Mouse (Mus musculus): Measurements from ENCODE around the gene Shisal2a.
"Not testable (repeated sequence)": the region's sequence is repeated elsewhere in the genome, so short reads cannot be mapped to it uniquely, and the experiment has no call there.

Gene Shisal2a

DNA sequence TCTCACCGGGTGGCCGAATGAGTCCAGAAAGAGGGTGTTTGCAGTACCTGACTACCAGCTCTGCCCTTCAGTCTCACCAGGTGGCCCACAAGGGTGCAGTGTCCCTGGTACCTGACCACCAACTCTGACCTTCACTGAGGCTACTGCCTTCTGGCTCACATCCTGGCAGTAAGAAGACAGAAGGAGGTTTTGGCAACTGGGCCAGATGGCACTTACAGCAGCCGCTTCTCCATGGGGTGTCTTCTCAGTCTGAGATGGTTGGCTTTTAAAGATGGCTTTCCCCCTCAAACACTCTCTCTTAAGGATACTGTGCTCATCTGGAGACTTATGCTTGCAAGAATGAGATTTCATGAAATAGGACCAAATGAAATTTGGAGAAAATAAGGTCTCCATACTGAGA is 3.7 kb downstream of the Shisal2a start:
- no peak for DNase-seq (ENCODE audit: extremely low spot score, low read depth, low spot score)

DNA sequence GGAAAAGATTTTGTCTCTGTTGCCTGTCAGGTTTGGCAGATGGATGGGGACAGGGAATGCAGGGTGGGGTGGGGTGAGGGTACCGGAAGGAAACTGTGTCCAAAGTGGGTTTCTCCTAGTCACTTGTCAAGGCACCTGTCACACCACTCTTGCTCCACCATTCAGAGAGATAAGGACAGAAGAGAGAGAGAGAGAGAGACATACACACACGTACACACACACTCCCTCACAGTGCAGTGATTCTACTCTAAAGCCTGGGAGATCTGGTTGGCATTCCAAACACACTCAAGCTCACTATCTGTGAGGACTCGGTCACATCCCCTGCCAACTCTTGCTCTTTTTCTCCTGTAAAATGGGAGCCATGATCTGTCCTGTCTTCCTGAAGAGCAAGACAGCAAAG is 11.0 kb downstream of the Shisal2a start:
- no peak for DNase-seq (ENCODE audit: extremely low spot score, low read depth, low spot score)

DNA sequence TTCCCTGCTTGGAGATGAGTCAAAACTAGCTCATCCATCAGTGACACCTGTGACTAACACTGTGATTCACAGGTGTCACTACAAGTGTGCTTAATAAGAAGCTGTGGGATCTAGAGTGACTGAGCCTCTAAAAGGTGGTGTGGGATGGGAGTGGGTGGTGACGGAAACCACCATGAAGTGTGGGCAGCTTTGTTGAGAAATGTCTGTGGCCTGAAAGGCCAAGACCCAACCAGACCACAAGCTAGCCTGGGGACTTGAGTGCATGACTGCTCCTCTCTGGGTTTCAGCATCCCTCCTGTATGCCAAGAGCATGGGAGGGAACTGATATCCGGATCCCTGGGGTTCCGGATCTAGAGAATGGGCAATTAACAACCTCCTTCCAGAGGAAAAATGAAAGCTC is 11.7 kb downstream of the Shisal2a start:
- no peak for DNase-seq (ENCODE audit: extremely low spot score, low read depth, low spot score)

DNA sequence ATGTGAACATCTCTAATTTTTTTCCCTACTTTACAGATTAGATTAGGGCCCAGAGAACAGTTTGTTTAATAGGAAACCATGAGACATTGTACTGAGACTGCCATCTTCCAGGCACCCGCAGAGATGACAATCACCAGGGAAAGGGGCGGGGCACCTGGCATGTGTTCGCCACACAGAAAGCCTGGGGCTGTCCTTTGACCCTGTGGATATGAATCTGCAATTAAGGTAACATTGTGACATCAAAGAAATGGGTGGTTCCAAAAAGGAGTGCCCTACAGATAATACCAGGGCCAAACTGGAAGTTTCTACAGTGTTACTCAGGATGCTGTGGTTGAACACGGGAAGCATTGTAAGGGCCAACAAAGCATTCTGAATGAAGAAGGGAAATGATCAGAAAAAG is 12.7 kb downstream of the Shisal2a start:
- DNase-seq (ENCODE audit: extremely low spot score, low read depth, low spot score): no peak

DNA sequence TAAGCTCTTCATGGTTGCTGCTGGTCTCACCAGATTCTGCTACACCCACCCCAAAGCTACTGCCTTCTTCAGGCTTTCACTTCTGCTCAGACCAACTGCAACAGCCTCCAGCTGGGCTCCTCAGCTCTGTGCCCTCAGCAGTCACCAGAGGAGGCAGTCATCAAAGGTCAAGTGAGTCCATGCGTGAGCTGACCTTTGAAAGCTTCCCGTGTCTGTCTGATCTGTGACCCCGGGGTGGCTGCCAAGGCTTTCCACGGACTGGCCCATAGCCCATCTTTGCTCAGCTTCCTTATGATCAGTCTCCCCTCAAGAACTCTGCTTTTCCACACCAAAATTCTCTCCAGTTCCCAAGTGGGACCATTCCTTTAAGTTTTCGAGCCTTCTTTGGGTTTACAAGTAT is 13.9 kb downstream of the Shisal2a start:
- DNase-seq (ENCODE audit: extremely low spot score, low read depth, low spot score): no peak

DNA sequence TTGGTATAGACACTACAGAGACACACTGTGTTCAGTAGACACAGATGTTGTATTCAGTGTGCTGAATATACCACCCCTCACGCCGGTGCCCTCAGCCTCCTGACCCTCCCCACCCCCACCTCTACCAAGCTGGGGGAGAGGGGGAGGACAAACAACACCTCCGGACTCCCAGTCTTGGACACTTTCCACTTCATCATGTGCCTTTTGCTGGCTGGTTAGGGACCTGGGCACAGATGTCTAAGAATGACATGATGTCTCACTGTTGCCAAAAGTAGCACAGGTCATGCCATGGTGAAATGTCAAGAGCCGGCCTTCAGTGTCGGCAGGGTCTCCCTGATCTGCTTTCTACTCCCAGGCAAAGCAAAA is 19.1 kb downstream of the Shisal2a start:
- no peak for DNase-seq (ENCODE audit: extremely low spot score, low read depth, low spot score)

DNA sequence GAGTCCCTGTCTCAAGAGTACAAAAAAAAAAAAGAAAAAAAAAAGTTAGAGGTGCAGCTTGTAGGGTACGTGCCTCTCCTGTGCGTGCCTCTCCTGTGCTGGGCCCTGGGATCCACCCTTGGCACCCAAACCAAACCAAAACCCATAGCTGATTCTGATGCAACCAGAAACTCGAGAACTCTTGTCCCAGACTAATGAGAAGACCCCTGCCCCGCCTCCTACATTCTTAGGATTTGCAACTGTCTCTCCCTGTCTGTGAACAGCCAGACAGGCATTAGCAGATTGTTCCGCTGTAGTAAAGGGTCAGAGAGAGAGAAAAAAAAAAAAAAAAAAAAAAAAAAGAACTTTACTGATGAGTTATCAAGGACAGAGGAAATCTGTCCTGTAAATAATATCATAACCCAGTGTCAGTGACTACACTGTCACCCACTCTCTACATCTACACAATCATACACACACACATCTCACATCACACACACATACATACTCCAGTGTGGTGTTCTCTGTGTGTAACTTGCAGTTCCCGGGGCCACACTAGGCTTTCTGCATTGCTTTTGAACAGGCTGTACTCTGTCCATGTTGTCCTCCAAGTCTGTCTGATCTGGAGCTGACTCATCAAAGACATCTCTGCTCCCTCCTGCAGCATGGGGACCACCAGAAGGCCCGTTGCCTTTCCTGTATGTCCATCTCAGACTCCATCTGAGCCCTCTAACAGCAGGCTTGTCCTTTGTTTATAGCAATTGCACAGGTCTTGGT is 19.6 kb downstream of the Shisal2a start:
- no peak for DNase-seq (ENCODE audit: extremely low spot score, low read depth, low spot score)

DNA sequence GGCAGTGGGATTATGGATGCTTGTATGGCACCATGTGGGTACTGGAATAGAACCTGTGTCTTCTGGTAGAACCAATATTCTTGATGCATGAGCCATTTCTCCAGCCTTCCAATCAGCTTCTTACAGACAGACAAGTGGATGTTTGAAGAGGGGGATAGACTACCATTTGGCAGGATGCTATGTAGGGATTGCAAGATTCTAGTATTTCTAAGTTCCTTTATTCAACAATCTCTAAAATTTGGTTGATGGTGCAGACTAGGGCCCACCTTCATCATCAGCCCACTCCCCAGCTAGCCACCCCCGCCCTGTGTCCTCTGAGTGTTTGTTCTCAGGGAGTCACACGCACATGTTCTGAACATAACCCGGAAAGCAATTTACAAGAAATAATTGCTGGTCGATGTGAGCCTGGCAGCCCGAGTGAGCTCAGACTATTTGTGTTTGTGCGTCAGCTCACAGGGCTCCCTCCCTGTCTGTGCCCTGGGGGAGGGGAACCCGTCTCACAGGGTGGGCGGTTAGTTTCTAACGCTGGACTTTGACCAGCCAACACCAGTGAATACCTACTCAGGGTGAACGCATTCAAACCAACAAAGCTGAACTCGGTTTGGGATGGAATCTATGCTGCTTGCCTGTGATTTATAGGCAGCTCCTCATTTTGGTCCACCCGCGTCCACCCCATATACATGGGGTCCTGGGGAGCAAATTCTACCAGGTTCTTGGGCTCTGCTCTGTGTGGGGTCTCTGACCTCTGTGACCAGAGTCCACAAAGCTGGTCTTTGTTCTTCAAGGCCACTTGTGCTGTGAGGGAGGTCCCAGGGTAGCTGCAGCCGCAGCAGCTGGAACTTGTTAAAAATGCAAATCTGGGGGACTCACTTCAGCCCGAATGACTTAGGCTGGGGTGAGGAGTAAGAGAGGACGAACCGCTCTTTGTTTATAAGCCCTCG is 20.6 kb downstream of the Shisal2a start:
- DNase-seq (ENCODE audit: extremely low spot score, low read depth, low spot score): peak; percentile 98

DNA sequence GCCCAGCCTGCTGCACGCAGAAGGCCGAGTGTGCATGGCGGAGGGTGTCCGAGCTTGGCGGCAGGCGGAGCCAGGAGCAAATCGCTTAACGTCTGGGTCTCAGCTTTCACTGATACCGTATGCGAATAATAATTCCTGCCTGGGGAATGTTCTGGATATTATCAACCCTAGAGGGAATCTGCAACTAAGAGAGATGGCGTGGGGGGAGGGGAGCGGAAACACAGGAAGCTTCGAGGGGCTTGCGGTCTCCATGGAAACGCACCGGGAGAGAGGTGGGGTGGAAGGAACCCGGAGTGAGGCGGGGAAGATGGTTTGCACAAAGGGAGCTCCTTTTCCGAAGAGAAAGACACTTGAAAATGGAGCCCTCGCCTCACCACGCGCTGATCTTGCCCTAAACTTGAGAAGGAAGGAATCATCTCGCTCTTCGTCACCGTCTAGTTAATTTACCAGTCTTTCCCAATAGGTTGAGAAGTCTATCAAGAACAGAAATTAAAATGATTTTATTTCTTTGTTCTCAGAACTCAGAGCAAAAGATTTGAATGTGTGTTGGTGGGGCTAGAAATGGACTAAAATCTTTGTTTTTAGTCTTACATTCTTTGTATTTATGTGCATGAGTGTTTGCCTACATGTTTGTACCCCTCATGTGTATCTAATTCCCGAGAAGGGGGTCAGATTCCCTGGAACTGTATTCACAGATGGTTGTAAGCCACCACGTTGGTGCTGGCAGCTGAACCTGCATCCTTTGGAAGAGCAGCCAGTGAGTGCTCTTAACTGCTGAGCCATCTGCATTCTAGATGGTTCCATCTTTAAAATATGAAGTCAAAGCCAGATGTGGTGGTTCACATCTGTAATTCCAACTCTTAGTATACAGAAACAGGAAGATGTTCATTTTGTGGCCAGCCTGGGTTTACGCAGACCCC is 22.8 kb downstream of the Shisal2a start:
- no peak for DNase-seq (ENCODE audit: extremely low spot score, low read depth, low spot score)

DNA sequence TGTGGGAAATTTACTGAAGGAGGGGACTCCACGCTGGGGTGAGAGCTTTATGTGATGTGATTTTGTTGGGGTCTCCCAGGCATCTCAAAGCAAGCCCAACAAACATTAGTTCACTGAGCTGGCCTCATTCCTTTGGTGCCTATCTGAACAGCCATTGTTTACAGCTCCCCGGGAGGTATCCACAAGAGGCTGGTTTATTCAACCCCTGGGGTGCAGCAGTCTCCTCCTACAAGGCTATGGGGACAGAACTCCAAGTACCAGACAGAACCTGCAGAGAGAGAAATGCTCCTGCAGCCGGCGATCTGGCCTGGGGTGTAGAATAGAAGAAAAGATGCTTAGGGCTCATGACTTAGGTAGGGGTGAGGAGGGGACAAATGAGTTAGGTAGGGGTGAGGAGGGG is 24.7 kb downstream of the Shisal2a start:
- no peak for DNase-seq (ENCODE audit: extremely low spot score, low read depth, low spot score)

DNA sequence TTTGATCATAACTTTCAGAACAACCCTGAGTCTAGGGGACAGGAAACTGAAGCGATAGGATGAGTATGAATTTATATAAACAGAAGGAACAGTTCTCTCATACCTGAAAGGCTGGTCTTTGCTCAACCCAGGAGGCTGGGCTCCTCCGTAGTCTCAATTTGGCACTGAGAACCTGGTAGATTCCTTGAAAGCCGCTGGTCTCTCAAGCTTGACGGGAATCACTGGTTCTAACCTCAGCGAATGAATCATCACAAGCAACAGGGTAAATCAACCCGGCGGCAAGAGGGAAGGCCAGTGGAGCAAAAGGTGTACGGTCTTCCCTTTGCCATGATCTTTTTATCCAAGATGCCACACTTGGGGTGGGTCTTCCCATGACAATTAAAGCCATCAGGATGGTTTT is 25.7 kb downstream of the Shisal2a start:
- no peak for DNase-seq (ENCODE audit: extremely low spot score, low read depth, low spot score)

DNA sequence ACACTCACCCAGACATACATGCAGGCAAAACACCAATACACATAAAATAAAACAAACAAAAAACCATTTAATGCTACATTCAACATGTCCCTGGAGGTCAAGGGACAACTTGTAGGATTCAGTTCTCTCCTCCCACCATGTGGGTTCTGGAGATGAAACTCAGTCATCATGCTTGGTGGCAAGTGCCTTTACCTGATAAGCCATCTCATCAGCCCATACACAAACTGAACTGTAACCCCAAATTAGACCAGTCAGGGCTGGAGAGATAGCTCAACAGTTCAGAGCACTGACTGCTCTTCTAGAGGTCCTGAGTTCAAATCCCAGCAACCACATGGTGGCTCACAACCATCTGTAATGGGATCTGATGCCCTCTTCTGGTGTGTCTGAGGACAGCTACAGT is 29.6 kb downstream of the Shisal2a start:
- DNase-seq (ENCODE audit: extremely low spot score, low read depth, low spot score): not testable (repeated sequence)

DNA sequence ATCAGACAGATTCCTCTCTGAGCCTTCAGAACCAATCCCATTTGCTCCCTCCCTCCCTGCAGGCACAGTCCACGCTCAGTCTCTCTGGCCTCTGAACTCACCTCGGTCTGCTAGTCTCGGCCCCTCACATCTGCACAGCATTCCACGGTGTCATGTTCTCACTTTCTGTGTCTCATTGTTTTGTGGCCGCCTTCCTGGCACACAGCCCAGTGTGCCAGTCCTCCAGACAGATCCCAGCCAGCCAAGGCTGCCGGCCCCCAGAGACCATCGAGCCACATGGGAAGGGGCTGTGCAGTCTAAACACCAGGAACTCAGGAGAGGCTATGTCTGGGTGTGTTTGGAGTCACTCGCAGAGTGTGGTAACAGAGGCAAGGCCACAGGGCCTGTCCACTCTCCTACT is 32.3 kb downstream of the Shisal2a start:
- no peak for DNase-seq (ENCODE audit: extremely low spot score, low read depth, low spot score)

DNA sequence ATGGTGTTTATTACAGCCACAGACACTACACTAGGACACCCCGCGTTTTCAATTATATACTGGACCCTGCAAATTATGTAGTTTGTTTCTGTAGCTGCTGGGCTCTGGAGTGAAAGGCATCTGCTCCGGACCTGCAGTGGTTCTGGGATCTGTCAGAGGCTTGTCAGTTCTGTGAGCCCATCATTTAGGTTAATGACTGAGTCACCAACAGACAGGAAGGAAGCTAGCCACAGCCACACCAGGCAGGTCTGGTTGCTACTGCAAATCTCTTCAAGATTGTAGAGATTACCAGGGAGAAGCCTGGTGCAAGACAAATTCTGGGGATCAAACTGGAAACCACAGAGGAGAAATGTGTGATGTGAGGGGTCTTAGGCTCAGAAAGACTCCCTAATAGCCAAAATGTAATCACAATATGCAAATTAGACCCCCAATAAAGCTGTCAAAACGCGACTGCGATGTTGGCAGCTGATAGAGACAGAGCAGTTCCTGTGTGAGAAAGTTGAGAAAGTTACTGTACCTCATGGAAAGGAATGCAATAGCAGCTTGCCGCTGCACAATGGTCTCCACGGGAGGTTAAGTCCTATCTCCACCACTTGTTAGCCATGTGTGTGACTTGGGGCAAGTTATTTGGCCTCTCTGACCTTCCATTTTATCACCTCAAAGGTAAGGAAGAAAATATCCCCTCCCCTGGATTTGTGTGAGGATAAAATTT is 33.2 kb downstream of the Shisal2a start:
- DNase-seq (ENCODE audit: extremely low spot score, low read depth, low spot score): no peak

DNA sequence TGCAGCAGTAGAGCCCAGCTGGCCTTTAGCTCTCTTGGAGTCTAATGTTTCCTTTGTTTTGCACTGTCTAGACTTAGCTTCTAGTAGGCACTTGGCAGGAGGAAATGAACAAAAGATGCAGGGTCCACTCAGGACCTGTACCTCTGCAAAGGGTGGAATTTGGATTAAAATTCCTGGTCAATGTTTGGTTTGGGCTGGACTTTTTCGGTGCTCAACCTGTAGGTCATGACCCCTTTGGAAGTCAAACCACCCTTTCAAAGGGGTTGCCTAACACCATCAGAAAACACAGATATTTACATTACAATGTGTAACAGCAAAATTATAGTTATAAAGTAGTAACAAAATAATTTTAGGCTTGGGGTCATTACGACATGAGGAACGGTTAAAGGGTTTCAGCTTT is 34.1 kb downstream of the Shisal2a start:
- no peak for DNase-seq (ENCODE audit: extremely low spot score, low read depth, low spot score)

DNA sequence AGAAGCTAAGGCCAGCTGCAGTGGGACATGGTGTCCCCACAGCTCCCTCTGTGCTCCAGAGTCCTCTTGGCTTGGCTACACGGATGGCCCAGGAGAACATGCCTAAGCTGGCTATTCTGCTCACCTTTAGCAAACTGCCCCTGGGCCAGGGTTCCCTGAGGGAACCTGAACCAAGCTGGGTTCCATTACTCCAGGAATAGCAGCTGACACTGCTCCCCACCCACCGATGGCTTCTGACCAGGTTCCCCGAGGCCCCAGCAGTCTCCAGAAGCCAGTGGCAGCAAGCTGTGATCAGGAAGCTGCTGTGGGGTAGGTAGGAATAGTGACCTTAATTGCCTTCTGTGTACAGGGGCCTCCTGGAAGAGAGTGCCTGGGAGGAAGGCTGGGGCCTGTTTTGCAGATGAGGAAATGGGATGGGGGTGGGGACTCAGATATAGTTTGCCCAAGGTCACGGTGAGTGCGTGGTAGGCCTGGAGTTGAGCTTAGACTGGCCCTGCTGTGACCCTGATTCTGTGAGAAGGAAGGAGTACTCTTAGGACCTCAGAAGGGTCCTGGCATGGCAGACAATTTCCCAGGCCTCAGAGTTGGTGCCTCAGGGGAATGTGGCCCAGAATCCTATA is 34.8 kb downstream of the Shisal2a start:
- DNase-seq (ENCODE audit: extremely low spot score, low read depth, low spot score): no peak

DNA sequence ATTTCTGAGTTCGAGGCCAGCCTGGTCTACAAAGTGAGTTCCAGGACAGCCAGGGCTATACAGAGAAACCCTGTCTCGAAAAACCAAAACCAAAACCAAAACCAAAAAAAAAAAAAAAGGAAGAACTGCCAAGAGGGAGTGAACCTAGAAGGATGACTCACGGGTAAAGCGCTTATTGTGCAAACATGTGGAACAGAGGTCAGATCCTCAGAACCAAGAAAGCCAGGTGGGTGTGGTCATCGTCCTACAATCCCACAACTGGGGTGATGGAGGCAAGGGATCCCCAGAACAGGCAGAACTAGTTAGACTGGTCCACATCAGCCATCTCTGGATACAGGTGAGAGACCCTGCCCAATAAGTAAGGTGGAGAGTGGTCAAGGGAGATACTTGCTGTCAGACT is 36.0 kb downstream of the Shisal2a start:
- DNase-seq (ENCODE audit: extremely low spot score, low read depth, low spot score): no peak

DNA sequence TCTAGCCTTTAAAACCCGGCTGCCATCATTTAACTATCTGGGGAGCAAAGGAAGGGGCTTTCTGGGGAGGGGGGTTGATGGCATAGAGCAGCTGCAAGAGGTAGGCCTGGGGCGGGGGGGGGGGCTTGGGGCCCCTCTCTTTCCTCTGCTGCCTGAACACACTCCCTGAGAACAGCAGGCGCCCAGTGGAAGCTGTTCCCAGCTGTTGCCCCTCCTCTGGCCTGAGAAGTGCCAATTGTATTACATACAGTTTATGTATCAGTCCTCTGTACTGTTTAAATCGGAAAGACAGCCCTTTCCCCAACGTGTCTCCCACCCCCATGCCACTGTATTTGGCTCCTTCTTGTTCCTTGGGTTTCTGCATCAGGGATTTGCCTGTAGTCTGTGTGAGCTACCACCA is 37.3 kb downstream of the Shisal2a start:
- no peak for DNase-seq (ENCODE audit: extremely low spot score, low read depth, low spot score)

DNA sequence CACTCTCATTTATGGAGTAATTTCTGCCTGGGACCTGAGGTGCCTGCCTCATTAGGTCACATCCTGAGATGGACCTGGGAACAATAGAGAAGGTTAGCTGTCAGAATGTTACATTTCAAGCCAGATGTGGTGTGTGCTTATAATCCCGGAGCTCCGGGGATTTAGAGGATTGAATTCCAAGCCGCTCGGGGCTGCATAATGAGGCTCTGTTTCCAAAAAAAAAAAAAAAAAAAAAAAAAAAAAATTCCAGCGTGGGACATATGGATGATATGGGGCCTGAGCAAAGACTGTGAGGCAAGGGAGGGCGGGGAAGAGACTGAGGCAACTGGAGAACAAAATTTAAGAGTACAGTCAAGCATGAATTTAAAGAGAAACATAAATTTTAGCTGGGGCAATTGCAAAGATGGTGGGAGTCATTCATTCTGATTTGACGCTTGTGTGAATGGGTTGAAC is 38.5 kb downstream of the Shisal2a start:
- no peak for DNase-seq (ENCODE audit: extremely low spot score, low read depth, low spot score)

DNA sequence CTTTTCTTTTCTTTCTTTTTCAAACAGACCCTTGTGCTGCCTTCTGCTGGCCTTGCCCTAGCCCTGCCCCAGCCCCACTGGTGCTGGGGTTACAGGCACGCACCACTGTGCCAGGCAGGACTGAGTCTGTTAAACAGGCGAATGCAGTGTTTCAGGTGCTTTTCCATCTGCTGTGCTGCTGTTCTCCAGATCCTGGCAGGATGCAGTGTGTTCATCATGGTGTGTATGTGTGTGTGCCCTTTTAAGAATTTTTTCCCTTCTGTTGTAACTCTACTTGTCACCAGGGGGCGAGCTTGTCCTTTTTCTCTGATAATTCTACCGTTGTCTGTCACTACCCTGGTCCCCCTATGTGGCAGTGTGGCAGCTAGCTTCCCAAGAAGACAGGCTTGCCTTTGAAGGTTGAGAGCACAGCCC is 43.9 kb downstream of the Shisal2a start:
- no peak for DNase-seq (ENCODE audit: extremely low spot score, low read depth, low spot score)
